Mouse (Mus musculus) lung, adult 2 months (tissue): ENCODE data around the gene Cdh16. TPM values are rescaled to one million over a fixed set of nuclear protein-coding genes. Genes with fewer than 3 reads are reported as not detected.
A peak's percentile ranks its signal among the peaks of the same experiment; 100 is the strongest.

ENCODE experiments used
- DNase-seq: peaks from one replicate; pipeline ENCODE4 v3.0.0; 2022
- H3K4me1 ChIP-seq: fragments of 200-500 bp; 2 replicates; pipeline ENCODE4 v1.6.1; 2011; ENCODE audit warnings: low read length; ENCODE audit not compliant: control insufficient read depth, insufficient read depth
- H3K4me3 ChIP-seq: fragments of 200-500 bp; replicated peaks from 2 replicates; pipeline ENCODE3; 2011; ENCODE audit warnings: low read depth, mild to moderate bottlenecking, control low read depth, low read length; ENCODE audit errors: extremely low read depth
- CTCF ChIP-seq: fragments of 200-500 bp; IDR thresholded peaks from 2 replicates; pipeline ENCODE4 v1.5.1; 2011; ENCODE audit warnings: mild to moderate bottlenecking, low read length, control low read depth; ENCODE audit not compliant: insufficient read depth
- POLR2A ChIP-seq: fragments of 200-500 bp; IDR thresholded peaks from 2 replicates; pipeline ENCODE4 v1.6.1; 2011; ENCODE audit warnings: low read depth, mild to moderate bottlenecking, control low read depth, low read length, borderline replicate concordance; ENCODE audit errors: extremely low read depth
- WGBS: fragments of 180-500 bp; shearing (Covaris S2); methylation state at CpG from one replicate; pipeline ENCODE4 v1.1.7; 2018; 5-methylcytosine and 5-hydroxymethylcytosine counted together
- polyA plus RNA-seq: library from polyadenylated mRNA; depleted of rRNA; stranded (reverse); fragments of >200 nt; gene quantifications from 2 replicates; pipeline ENCODE4 v1.2.3, GENCODE M21; 2012

The Cdh16 gene
- polyA plus RNA-seq, 1 experiment = 16.2 TPM

DNA sequence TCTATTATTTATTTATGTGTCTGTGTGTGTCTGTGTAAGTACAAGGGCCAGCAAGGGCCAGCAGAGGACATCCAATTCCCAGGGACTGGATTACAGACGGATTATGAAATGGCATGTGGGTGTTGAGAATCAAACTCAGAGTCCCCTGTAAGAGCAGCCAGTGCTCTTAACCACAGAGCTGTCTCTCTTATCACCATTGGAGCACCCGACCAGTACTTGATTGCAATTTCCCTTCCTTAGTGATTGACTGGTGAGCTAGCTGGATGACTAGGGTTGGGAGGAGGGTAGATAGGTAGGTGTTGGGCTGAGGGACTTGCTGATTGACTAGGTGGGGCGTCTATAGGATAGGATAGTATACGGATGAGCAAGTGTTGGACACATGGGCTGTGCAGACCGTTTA is 3.4 kb downstream of the Cdh16 start:
- TF ChIP-seq CTCF = no peak
- TF ChIP-seq POLR2A = no peak

DNA sequence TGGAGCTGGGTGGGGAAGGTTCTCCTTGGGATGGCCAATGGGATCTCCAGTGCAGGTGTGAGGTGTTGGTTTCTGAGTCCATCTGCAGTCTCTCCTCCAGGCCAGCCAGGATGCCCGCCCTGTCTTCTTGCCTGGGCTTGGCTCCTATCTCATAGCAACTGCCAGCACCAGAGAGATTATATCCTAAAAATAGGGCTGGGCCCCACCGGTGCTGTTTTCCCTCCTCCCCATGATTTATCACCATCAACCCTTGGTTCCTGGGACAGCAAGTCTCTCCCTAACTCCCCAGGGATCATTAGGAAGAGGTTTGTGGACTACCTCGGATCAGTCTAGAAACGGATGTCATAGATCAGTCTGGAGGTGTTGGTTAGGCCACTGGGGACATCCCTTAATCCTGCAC is 11.1 kb downstream of the Cdh16 start:
- DNase-seq = no peak
- 70% methylated on average over 4 of the region's 4 CpGs for WGBS
- H3K4me1 ChIP-seq = no peaks in the 10 kb centered on the region
- TF ChIP-seq POLR2A = no peak
- no peak for TF ChIP-seq CTCF
- no peak overlapping the region for H3K4me3 ChIP-seq

More for the DNA sequence above, 3.4 kb downstream of the Cdh16 start:
- WGBS = 69% methylated on average over 5 of the region's 5 CpGs
- DNase-seq = no peak
- no peaks in the 10 kb centered on the region for H3K4me1 ChIP-seq
- no peak overlapping the region for H3K4me3 ChIP-seq

DNA sequence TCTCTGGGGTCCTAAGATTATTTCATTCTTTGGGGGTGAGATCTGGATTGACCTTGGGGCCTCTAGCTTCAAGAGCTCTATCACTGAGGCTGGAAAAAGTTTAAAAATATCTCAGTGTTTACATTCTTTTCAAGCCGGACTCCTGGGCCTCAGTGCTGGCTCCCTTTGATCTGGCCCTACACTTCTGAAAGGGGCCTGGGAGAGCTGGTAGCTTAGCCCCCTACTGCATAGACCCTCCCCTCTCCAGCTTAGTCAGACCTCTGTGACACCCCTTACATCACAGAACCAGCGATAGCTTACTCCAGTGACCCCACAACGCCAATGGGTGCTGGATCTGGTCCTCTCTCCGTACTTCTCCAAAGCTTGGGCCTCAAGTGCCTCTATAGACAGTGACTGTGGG is 12.6 kb downstream of the Cdh16 start:
- TF ChIP-seq CTCF (no peak), POLR2A (no peak)
- WGBS = 25% methylated on average over 4 of the region's 4 CpGs

DNA sequence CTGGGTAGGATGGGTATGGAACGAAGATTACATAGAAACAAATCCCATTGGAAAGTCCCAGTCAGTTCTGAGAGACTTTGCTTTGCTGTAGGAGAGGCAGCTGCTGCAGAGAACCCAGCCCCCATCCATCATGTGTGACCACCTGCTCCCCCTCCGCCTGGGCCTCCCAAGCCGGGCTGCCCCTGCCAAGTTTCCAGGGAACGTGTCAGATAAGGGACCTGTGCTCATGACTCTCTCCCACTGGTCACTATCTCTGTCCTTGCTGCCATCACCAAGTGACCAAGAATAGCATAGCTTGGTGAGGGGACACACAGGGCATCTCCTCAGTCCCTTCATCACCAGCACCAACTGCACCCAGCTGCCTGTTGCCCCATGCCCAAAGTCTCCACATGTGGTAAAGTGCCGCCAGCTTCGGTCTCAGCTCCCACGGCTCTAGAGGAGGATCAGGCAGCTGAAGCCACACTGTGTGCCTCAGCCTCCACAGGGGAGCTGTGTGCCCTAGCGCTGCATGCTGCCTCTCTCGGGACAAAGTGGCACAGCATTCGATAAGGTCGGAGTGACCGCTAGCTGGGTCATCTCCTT is 13.9 kb downstream of the Cdh16 start:
- Histone ChIP-seq H3K4me1 (no peaks in the 10 kb centered on the region), H3K4me3 (no peak overlapping the region)
- WGBS = 69% methylated on average over 12 of the region's 12 CpGs
- TF ChIP-seq CTCF = no peak
- no peak for DNase-seq

More for the DNA sequence above, 12.6 kb downstream of the Cdh16 start:
- DNase-seq = no peak
- H3K4me1 ChIP-seq = no peaks in the 10 kb centered on the region
- H3K4me3 ChIP-seq = no peak overlapping the region

GRCm38 (mm10) chr8:104609222-104609621 is 15.0 kb downstream of the Cdh16 start:
- H3K4me3 ChIP-seq = no peak overlapping the region
- TF ChIP-seq POLR2A (no peak), CTCF (no peak)
- WGBS = 68% methylated on average over 8 of the region's 8 CpGs
- H3K4me1 ChIP-seq = no peaks in the 10 kb centered on the region
- no peak for DNase-seq

DNA sequence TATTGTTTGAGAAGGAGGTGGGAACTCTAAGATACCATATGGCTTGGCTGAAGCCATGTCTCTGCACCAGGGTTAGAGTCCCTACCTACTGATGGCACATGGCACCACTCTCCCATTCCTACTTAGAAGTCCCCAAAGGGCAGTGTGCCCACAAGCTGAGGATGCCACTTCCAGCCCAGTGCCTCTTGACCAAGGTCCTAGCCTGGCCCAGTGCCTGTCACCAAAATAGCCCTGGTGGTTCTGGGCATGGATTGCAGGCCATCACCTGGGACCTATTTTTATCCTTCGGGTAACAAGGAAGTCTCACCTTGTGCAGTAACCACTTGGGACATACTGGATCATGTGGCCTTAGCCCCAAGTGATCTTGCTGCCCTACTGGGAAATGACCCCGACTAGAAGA is 16.3 kb downstream of the Cdh16 start:
- no peak for DNase-seq
- no peaks in the 10 kb centered on the region for H3K4me1 ChIP-seq
- 65% methylated on average over 2 of the region's 2 CpGs for WGBS
- no peak overlapping the region for H3K4me3 ChIP-seq
- no peak for TF ChIP-seq POLR2A
- no peak for TF ChIP-seq CTCF

- Histone ChIP-seq H3K4me1 (no peaks in the 10 kb centered on the region; the same call in 1 of the 2 replicates), H3K4me3 (no peak overlapping the region)
- 38% methylated on average over 6 of the region's 6 CpGs for WGBS
- TF ChIP-seq POLR2A (no peak), CTCF (no peak)
- DNase-seq = no peak
Observed at GRCm38 (mm10) chr8:104606329-104606728, 17.9 kb downstream of the Cdh16 start.

DNA sequence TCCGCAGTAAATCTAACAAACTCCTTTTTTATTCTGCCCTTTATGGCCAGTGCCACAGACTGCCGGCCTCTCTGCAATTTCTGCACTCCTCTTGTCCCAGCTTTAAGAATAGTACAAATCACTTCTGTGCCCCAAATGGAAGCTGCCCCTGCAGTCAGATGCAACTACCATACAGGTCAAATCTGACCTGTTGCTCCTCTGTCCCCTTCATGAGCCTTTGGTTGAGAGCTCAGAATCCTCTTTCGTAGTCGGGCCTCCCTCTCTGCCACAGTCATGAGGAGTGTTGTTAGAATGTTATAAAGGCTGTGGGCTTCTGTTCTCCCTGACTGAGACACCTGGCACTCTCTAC is 21.0 kb downstream of the Cdh16 start:
- TF ChIP-seq POLR2A = no peak
- no peak for TF ChIP-seq CTCF
- DNase-seq = no peak
- H3K4me1 ChIP-seq = no peaks in the 10 kb centered on the region; the same call in 1 of the 2 replicates
- 69% methylated on average over 4 of the region's 4 CpGs for WGBS
- H3K4me3 ChIP-seq = no peak overlapping the region

- WGBS = 23% methylated on average over 21 of the region's 21 CpGs
Observed at GRCm38 (mm10) chr8:104602468-104603244, 21.5 kb downstream of the Cdh16 start.

GRCm38 (mm10) chr8:104601941-104602371 is 22.2 kb downstream of the Cdh16 start:
- 3% methylated on average over 12 of the region's 12 CpGs for whole genome bisulfite sequencing
- TF ChIP-seq POLR2A (no peak), CTCF (no peak)
- DNase-seq = no peak
- Histone ChIP-seq H3K4me1 (no peaks in the 10 kb centered on the region; the same call in 1 of the 2 replicates), H3K4me3 (no peak overlapping the region)

More at GRCm38 (mm10) chr8:104602468-104603244, 21.5 kb downstream of the Cdh16 start:
- Histone ChIP-seq H3K4me1 (no peaks in the 10 kb centered on the region; the same call in 1 of the 2 replicates), H3K4me3 (no peak overlapping the region)
- DNase-seq = peak; percentile 63
- TF ChIP-seq POLR2A (no peak), CTCF (peak; percentile 99)
